Mouse (Mus musculus): Measurements from ENCODE around the gene Lipt2. TPM values are rescaled to one million over a fixed set of nuclear protein-coding genes. Genes with fewer than 3 reads are reported as not detected.
A peak's percentile ranks its signal among the peaks of the same experiment; 100 is the strongest.

Lipt2 gene
- total RNA-seq (2014; rRNA removed) (3.8 and 5.8 TPM in 2 replicates), polyA plus RNA-seq (2012; rRNA removed) (4.5 and 5.2 TPM in 2 replicates)

DNA sequence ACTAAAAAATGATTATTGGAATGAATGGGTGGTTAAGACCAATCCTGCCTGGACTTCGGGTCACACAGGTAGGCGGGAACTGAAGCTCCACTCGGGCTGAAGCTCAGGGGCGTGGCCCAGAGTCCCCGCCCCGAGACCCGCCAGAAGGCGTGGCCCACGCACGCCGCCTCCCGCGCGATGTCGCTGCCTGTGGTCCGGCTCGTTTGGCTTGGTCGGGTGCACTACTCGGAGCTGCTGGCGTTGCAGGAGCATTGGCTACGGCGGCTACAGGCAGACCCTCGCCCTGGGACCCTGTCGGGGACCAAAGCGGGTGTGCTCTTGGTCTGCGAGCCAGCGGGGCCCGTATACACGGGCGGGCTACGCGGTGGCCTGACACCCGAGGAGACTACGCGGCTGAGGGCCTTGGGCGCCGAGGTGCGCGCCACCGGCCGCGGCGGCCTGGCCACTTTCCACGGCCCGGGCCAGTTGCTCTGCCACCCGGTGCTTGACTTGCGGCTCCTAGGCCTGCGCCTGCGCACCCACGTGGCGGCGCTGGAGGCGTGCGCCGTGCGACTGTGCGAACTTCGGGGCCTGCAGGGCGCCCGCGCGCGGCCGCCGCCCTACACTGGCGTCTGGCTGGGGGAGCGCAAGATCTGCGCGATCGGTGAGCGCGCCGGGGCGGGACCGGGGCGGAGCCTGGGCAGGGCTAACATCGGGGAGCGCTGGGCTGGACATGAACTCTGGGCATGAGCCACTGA is at the start of gene Lipt2:
Gene Lipt2 (plus strand): TSS at position 173 of the 737 bp plus-strand sequence.
- H3K27me3 ChIP-seq (ENCODE audit: control insufficient read depth, insufficient read depth, low read length) = no peaks in the 10 kb centered on the region
- WGBS = under 1% methylated on average over 78 of the region's 78 CpGs
- no peaks in the 10 kb centered on the region for H3K79me2 ChIP-seq (ENCODE audit: control insufficient read depth, insufficient read depth, low read length)
- peak within 1 kb of the TSS; percentile 73 for H3K4me3 ChIP-seq (ENCODE audit: insufficient read depth, low read depth, low read length)
- H3K36me3 ChIP-seq (ENCODE audit: control insufficient read depth, insufficient read depth, low read length) = no peaks in the 10 kb centered on the region; the same call in 1 of the 2 replicates
- peak within 1 kb of the TSS; percentile 96 for H3K27ac ChIP-seq (replicated peaks; ENCODE audit: insufficient read depth, low read depth, low read length)
- TF ChIP-seq POLR2A (IDR thresholded peaks at IDR 0.05; ENCODE audit: extremely low read depth, insufficient read depth, low read length) (peak; percentile 89), CTCF (IDR thresholded peaks at IDR 0.05; ENCODE audit: low read depth, low read length) (peak; percentile 17)
- DNase-seq (ENCODE audit: extremely low read depth, low read depth, low spot score) = peak; percentile 93
- peaks cover 8% of the 10 kb centered on the region for H3K4me1 ChIP-seq (ENCODE audit: control insufficient read depth, insufficient read depth, low read length)
- peak within 1 kb of the TSS; percentile 97 for H3K9ac ChIP-seq (ENCODE audit: low read depth, low read length)

DNA sequence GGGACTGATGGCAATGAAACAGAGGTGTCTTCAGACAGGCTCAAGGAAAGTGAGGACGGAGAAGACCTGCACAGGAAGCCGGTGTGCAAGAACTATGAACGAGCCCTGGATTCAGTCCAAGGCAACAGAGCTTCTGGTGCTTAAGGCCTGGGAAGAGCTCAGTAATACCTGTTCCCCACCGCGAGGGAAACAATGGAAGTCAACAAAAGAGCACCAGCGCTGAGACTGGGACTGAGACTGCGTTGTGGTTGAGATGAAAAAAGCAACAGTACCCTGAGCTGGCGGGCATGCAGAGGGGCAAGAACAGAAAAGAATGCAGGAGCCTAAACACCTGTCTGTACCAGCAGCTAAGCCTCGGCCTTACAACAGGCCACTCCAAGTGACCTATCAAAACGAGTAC is 47.6 kb upstream of the Lipt2 start:
- WGBS = 79% methylated on average over 10 of the region's 10 CpGs
- Histone ChIP-seq H3K9ac (ENCODE audit: low read depth, low read length) (no peak overlapping the region), H3K36me3 (ENCODE audit: control insufficient read depth, insufficient read depth, low read length) (peaks cover 16% of the 10 kb centered on the region), H3K4me3 (ENCODE audit: insufficient read depth, low read depth, low read length) (no peak overlapping the region), H3K79me2 (ENCODE audit: control insufficient read depth, insufficient read depth, low read length) (no peaks in the 10 kb centered on the region), H3K27ac (replicated peaks; ENCODE audit: insufficient read depth, low read depth, low read length) (no peak overlapping the region), H3K4me1 (ENCODE audit: control insufficient read depth, insufficient read depth, low read length) (no peaks in the 10 kb centered on the region), H3K27me3 (ENCODE audit: control insufficient read depth, insufficient read depth, low read length) (no peaks in the 10 kb centered on the region)
- no peak for DNase-seq (ENCODE audit: extremely low read depth, low read depth, low spot score)
- TF ChIP-seq POLR2A (IDR thresholded peaks at IDR 0.05; ENCODE audit: extremely low read depth, insufficient read depth, low read length) = no peak

DNA sequence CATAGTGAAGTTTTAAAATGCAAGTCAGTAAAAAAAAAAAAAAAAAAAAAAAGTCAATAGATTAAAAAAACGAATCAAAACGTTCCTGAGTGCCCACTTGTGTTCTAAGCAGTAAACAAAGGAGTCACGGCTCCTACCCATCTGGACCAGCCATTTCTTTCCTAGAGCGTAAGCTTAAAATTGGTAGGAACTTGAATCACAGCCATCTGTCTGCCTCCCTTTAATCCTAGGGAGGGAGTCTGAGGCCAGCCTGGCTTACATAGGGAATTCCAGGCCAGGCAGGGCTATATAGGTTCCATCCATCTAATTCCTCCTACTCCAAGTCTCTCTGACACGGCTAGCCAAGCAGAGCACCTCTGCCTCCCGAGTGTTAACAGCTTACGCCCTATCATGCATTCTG is 45.3 kb upstream of the Lipt2 start:
- Histone ChIP-seq H3K79me2 (ENCODE audit: control insufficient read depth, insufficient read depth, low read length) (no peaks in the 10 kb centered on the region; the same call in 1 of the 2 replicates), H3K27me3 (ENCODE audit: control insufficient read depth, insufficient read depth, low read length) (no peaks in the 10 kb centered on the region), H3K27ac (replicated peaks; ENCODE audit: insufficient read depth, low read depth, low read length) (no peak overlapping the region), H3K36me3 (ENCODE audit: control insufficient read depth, insufficient read depth, low read length) (peaks cover 15% of the 10 kb centered on the region), H3K4me1 (ENCODE audit: control insufficient read depth, insufficient read depth, low read length) (no peaks in the 10 kb centered on the region), H3K4me3 (ENCODE audit: insufficient read depth, low read depth, low read length) (no peak overlapping the region), H3K9ac (ENCODE audit: low read depth, low read length) (no peak overlapping the region)
- TF ChIP-seq CTCF (IDR thresholded peaks at IDR 0.05; ENCODE audit: low read depth, low read length) (no peak), POLR2A (IDR thresholded peaks at IDR 0.05; ENCODE audit: extremely low read depth, insufficient read depth, low read length) (no peak)
- 86% methylated on average over 7 of the region's 7 CpGs for WGBS
- no peak for DNase-seq (ENCODE audit: extremely low read depth, low read depth, low spot score)

DNA sequence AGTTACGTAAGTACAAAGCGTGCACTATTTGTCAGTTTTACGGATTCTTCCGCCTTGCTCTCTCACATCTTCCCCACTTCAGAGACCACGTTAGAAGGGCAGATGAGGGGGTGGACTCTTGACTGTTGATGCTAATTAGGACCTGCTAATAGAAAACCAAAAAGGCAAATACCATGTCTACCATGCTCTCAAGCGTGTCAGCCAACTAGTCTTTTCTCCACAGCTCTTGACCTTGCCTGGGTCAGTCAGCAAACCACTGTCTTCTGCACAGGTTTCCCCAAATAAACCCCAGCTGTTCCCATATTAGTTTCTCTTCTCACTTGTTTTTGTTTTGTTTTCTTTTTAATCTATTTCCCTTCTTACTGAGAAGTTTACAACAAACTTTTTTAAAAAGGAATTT is 44.8 kb upstream of the Lipt2 start:
- Histone ChIP-seq H3K27ac (replicated peaks; ENCODE audit: insufficient read depth, low read depth, low read length) (no peak overlapping the region), H3K9ac (ENCODE audit: low read depth, low read length) (no peak overlapping the region), H3K27me3 (ENCODE audit: control insufficient read depth, insufficient read depth, low read length) (no peaks in the 10 kb centered on the region), H3K4me1 (ENCODE audit: control insufficient read depth, insufficient read depth, low read length) (no peaks in the 10 kb centered on the region), H3K79me2 (ENCODE audit: control insufficient read depth, insufficient read depth, low read length) (no peaks in the 10 kb centered on the region; the same call in 1 of the 2 replicates), H3K4me3 (ENCODE audit: insufficient read depth, low read depth, low read length) (no peak overlapping the region), H3K36me3 (ENCODE audit: control insufficient read depth, insufficient read depth, low read length) (peaks cover 15% of the 10 kb centered on the region)
- WGBS = 97% methylated on average over 6 of the region's 6 CpGs
- no peak for DNase-seq (ENCODE audit: extremely low read depth, low read depth, low spot score)
- TF ChIP-seq POLR2A (IDR thresholded peaks at IDR 0.05; ENCODE audit: extremely low read depth, insufficient read depth, low read length) (no peak), CTCF (IDR thresholded peaks at IDR 0.05; ENCODE audit: low read depth, low read length) (no peak)

DNA sequence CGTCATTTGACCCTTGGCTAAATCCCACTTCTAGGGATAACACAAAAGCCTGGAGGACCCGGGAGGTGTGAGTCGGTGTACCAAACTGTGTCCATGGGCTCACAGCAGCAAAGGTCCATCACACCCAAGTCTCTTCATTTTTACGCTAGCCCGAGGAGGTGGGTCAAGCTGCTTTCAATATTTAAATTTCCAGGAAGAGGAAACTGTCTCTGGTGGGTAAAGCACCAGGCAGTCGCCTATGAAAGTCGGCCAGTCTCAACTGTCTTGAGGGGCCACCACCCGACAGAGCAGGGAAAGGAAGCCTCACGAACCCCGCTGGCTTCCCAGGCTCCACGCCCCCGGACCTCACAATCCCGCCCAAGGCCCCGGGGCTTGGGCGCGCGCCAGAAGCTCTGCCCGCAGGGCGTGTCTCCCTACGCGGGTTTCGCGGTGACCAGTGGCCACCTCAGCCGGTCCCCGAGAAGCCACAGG is 38.3 kb upstream of the Lipt2 start:
- no peak overlapping the region for H3K27ac ChIP-seq (replicated peaks; ENCODE audit: insufficient read depth, low read depth, low read length)
- H3K27me3 ChIP-seq (ENCODE audit: control insufficient read depth, insufficient read depth, low read length) = no peaks in the 10 kb centered on the region
- H3K36me3 ChIP-seq (ENCODE audit: control insufficient read depth, insufficient read depth, low read length) = no peaks in the 10 kb centered on the region
- under 1% methylated on average over 25 of the region's 25 CpGs for WGBS
- peak overlapping the region; percentile 82 for H3K4me3 ChIP-seq (ENCODE audit: insufficient read depth, low read depth, low read length)
- H3K4me1 ChIP-seq (ENCODE audit: control insufficient read depth, insufficient read depth, low read length) = peaks cover 3% of the 10 kb centered on the region; the same call in 1 of the 2 replicates
- peak overlapping the region; percentile 81 for H3K9ac ChIP-seq (ENCODE audit: low read depth, low read length)
- DNase-seq (ENCODE audit: extremely low read depth, low read depth, low spot score) = peak; percentile 34
- TF ChIP-seq POLR2A (IDR thresholded peaks at IDR 0.05; ENCODE audit: extremely low read depth, insufficient read depth, low read length) (no peak), CTCF (IDR thresholded peaks at IDR 0.05; ENCODE audit: low read depth, low read length) (no peak)
- H3K79me2 ChIP-seq (ENCODE audit: control insufficient read depth, insufficient read depth, low read length) = no peaks in the 10 kb centered on the region; the same call in 1 of the 2 replicates

DNA sequence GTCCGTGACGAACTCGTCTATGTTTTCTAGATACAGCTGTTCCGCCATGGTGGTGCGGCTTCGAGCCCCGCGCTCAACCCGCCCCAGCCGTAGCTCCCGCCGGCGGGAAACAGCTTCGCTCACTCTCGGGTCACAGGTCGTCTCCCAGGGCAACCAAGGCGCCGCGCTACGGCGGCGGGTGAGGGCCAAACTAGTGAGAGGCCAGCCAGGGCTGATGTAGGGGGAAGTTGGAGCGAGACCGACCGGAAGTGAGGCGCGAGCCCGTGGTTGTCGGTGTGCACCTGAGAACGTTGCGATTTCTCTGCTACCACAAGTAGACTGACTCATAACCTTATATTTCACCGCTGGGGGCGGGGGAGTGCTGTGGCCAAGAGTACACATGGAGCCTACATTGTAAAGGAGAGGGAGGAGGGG is 37.7 kb upstream of the Lipt2 start, which contains the start of gene Pold3:
Gene Pold3 (minus strand): TSS at position 190 of the 414 bp plus-strand sequence.
- H3K9ac ChIP-seq (ENCODE audit: low read depth, low read length) = peak within 1 kb of the TSS; percentile 81
- H3K4me3 ChIP-seq (ENCODE audit: insufficient read depth, low read depth, low read length) = peak within 1 kb of the TSS; percentile 82
- DNase-seq (ENCODE audit: extremely low read depth, low read depth, low spot score) = peak; percentile 83
- H3K27me3 ChIP-seq (ENCODE audit: control insufficient read depth, insufficient read depth, low read length) = no peaks in the 10 kb centered on the region
- H3K36me3 ChIP-seq (ENCODE audit: control insufficient read depth, insufficient read depth, low read length) = no peaks in the 10 kb centered on the region
- 1% methylated on average over 33 of the region's 33 CpGs for WGBS
- TF ChIP-seq CTCF (IDR thresholded peaks at IDR 0.05; ENCODE audit: low read depth, low read length) = no peak
- peak; percentile 42; the same call in 1 of the 2 replicates for TF ChIP-seq POLR2A (IDR thresholded peaks at IDR 0.05; ENCODE audit: extremely low read depth, insufficient read depth, low read length)
- H3K79me2 ChIP-seq (ENCODE audit: control insufficient read depth, insufficient read depth, low read length) = no peaks in the 10 kb centered on the region; the same call in 1 of the 2 replicates
- peaks cover 3% of the 10 kb centered on the region; the same call in 1 of the 2 replicates for H3K4me1 ChIP-seq (ENCODE audit: control insufficient read depth, insufficient read depth, low read length)
- no peak within 1 kb of the TSS; the same call in 1 of the 2 replicates for H3K27ac ChIP-seq (replicated peaks; ENCODE audit: insufficient read depth, low read depth, low read length)
